Mouse (Mus musculus) thymus, adult 2 months (tissue): ENCODE measurements around the gene Col23a1. TPM values are rescaled to one million over a fixed set of nuclear protein-coding genes. Genes with fewer than 3 reads are reported as not detected.

Experiments used
- DNase-seq: peaks from one replicate; pipeline ENCODE4 v3.0.0; 2021
- H3K27ac ChIP-seq: fragments of 200-500 bp; 2 replicates; pipeline ENCODE4 v1.5.1; 2012; ENCODE audit warnings: low read length, control low read depth; ENCODE audit not compliant: control insufficient read depth, insufficient read depth
- H3K27me3 ChIP-seq: fragments of 200-500 bp; 2 replicates; pipeline ENCODE4 v1.6.1; 2012; ENCODE audit warnings: mild to moderate bottlenecking, low read length, moderate library complexity, mixed read lengths; ENCODE audit not compliant: control insufficient read depth, insufficient read depth
- H3K36me3 ChIP-seq: fragments of 200-500 bp; 2 replicates; pipeline ENCODE4 v1.6.1; 2012; ENCODE audit warnings: mild to moderate bottlenecking, low read length, moderate library complexity; ENCODE audit not compliant: control insufficient read depth, insufficient read depth
- H3K4me1 ChIP-seq: fragments of 200-500 bp; replicated peaks from 2 replicates; pipeline ENCODE4 v1.6.1; 2012; ENCODE audit warnings: low read length; ENCODE audit not compliant: control insufficient read depth, insufficient read depth
- H3K4me3 ChIP-seq: fragments of 200-500 bp; 2 replicates; pipeline ENCODE4 v1.5.1; 2012; ENCODE audit warnings: mild to moderate bottlenecking, low read length, control low read depth, moderate library complexity; ENCODE audit not compliant: control insufficient read depth, insufficient read depth
- CTCF ChIP-seq: fragments of 200-500 bp; IDR thresholded peaks from 2 replicates; pipeline ENCODE4 v1.5.1; 2012; ENCODE audit warnings: mild to moderate bottlenecking, control low read depth, low read length, moderate library complexity, borderline replicate concordance; ENCODE audit not compliant: control insufficient read depth, poor library complexity, insufficient read depth; ENCODE audit errors: extremely low read depth
- POLR2A ChIP-seq: fragments of 200-500 bp; IDR thresholded peaks from 2 replicates; pipeline ENCODE4 v1.6.1; 2012; ENCODE audit warnings: mild to moderate bottlenecking, low read length, control low read depth, moderate library complexity; ENCODE audit not compliant: control insufficient read depth, poor library complexity, insufficient read depth; ENCODE audit errors: extremely low read depth
- WGBS: fragments of 180-500 bp; shearing (Covaris S2); methylation state at CpG from one replicate; pipeline ENCODE4 v1.1.7; 2018; 5-methylcytosine and 5-hydroxymethylcytosine counted together
- polyA plus RNA-seq: library from polyadenylated mRNA; depleted of rRNA; stranded (reverse); fragments of >200 nt; gene quantifications from 2 replicates; pipeline ENCODE4 v1.2.3, GENCODE M21; 2012

Col23a1 gene
- polyA plus RNA-seq, 1 experiment, result 1.2 TPM

DNA sequence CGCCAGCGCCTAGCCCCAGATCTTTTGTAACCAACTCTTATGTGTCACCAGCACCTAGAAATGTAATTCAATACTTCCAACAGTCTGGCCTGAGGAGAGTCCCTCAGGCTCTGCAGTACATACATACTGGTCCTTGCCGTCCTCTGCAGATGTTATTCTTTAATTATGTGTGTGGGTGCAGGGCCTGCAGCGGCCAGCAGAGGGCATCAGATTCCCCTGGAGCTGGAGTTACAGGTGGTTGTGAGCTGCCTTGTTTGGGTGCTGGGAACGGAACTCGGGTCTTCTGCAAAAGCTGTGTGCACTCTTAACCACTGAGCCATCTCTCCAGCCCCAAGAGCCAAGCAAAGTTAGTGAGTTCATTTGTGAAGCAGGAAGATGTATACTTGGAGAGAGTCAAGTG is 276.2 kb downstream of the Col23a1 start:
- H3K27me3 ChIP-seq, result no peaks in the 10 kb centered on the region
- 90% methylated on average over 6 of the region's 6 CpGs for WGBS
- H3K4me3 ChIP-seq, result no peak overlapping the region
- H3K4me1 ChIP-seq, result no peaks in the 10 kb centered on the region
- no peaks in the 10 kb centered on the region for H3K36me3 ChIP-seq
- TF ChIP-seq CTCF (peak; percentile 51; the same call in 1 of the 2 replicates), POLR2A (no peak)
- H3K27ac ChIP-seq, result no peak overlapping the region
- DNase-seq, result no peak

- no peaks in the 10 kb centered on the region for H3K27me3 ChIP-seq
- no peaks in the 10 kb centered on the region for H3K36me3 ChIP-seq
- no peak overlapping the region for H3K4me3 ChIP-seq
- H3K4me1 ChIP-seq, result no peaks in the 10 kb centered on the region
- TF ChIP-seq CTCF (no peak), POLR2A (no peak)
- no peak for DNase-seq
- 94% methylated on average over 4 of the region's 4 CpGs for WGBS
- H3K27ac ChIP-seq, result no peak overlapping the region
Observed at GRCm38 (mm10) chr11:51568801-51569200, 279.1 kb downstream of the Col23a1 start.

- TF ChIP-seq CTCF, result no peak
- TF ChIP-seq POLR2A, result no peak
- DNase-seq, result no peak
- H3K4me3 ChIP-seq, result no peak overlapping the region
- H3K36me3 ChIP-seq, result no peaks in the 10 kb centered on the region
- WGBS, result 90% methylated on average over 4 of the region's 4 CpGs
- no peak overlapping the region for H3K27ac ChIP-seq
- no peaks in the 10 kb centered on the region for H3K27me3 ChIP-seq
- peaks cover 26% of the 10 kb centered on the region for H3K4me1 ChIP-seq
Observed at GRCm38 (mm10) chr11:51576454-51576853, 286.7 kb downstream of the Col23a1 start.

- 0 out of 2 replicates have a peak, but pooled peaks have one; percentile 12 for TF ChIP-seq POLR2A
- TF ChIP-seq CTCF, result no peak
- Histone ChIP-seq H3K27ac (peak overlapping the region; percentile 65), H3K36me3 (no peaks in the 10 kb centered on the region), H3K4me1 (peaks cover 26% of the 10 kb centered on the region), H3K4me3 (no peak overlapping the region), H3K27me3 (no peaks in the 10 kb centered on the region)
- DNase-seq, result peak; percentile 53
- WGBS, result 12% methylated on average over 7 of the region's 7 CpGs
Observed at GRCm38 (mm10) chr11:51577587-51577986, 287.9 kb downstream of the Col23a1 start.

- 50% methylated on average over 4 of the region's 4 CpGs for WGBS
- Histone ChIP-seq H3K4me3 (no peak overlapping the region), H3K27ac (no peak overlapping the region), H3K27me3 (no peaks in the 10 kb centered on the region), H3K36me3 (no peaks in the 10 kb centered on the region), H3K4me1 (peaks cover 33% of the 10 kb centered on the region)
- TF ChIP-seq CTCF, result no peak
- no peak for TF ChIP-seq POLR2A
- DNase-seq, result peak; percentile 35
Observed at GRCm38 (mm10) chr11:51579024-51579423, 289.3 kb downstream of the Col23a1 start.

DNA sequence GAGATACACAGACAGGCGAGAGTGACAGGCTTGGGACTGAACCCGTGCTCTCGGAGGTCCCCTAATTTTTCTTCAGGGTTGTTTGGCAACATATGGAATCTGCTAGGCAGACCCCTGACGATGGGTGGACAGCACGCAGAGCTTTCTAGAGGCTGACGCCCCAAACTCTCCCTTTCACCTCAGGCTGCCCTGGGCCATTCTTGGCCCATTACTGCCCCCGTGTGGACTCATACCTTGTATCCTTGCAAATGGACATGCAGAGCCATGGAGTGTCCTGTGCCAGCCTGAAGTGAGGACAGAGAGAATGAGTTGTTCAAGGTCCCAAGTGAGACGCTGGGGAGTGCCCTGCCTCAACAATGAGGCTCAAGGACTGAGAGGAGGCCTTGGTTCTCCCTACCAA is 293.0 kb downstream of the Col23a1 start:
- TF ChIP-seq POLR2A (no peak), CTCF (peak; percentile 67; the same call in 1 of the 2 replicates)
- Histone ChIP-seq H3K27me3 (no peaks in the 10 kb centered on the region), H3K4me1 (peaks cover 31% of the 10 kb centered on the region), H3K4me3 (no peak overlapping the region), H3K36me3 (peaks cover 6% of the 10 kb centered on the region; the same call in 1 of the 2 replicates), H3K27ac (no peak overlapping the region)
- peak; percentile 72 for DNase-seq
- WGBS, result 50% methylated on average over 8 of the region's 8 CpGs

DNA sequence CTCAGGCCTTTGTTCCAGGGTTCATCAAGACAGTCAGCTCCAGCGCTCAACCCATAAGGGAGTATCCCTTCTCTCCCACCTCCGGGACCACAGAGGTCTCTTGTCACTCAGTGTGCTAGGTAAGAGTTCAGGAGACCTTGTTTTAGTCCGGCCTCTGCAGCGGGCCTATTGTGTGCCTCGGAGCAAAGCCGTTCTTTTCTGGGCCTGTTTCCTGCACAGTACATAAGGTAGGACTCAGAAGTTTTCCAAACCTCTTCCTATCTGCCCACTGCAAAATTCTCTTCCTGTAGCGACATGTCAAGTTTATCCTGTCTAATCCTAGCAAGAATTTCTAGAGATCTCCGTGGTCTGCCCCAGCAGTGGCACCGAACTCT is 294.3 kb downstream of the Col23a1 start:
- H3K27ac ChIP-seq, result peak overlapping the region; percentile 80
- peak; percentile 39 for DNase-seq
- no peak for TF ChIP-seq POLR2A
- TF ChIP-seq CTCF, result no peak
- H3K4me1 ChIP-seq, result peaks cover 21% of the 10 kb centered on the region
- WGBS, result 8% methylated on average over 9 of the region's 9 CpGs
- H3K4me3 ChIP-seq, result peak overlapping the region; percentile 71
- no peaks in the 10 kb centered on the region for H3K27me3 ChIP-seq
- H3K36me3 ChIP-seq, result peaks cover 7% of the 10 kb centered on the region
